Mouse (Mus musculus) heart, postnatal 0 days (tissue): ENCODE results near the gene H2-D1. TPM values are rescaled to one million over a fixed set of nuclear protein-coding genes. Genes with fewer than 3 reads are reported as not detected.
"Not testable (repeated sequence)": the region's sequence is repeated elsewhere in the genome, so short reads cannot be mapped to it uniquely, and the experiment has no call there.

ENCODE experiments used
- ATAC-seq: fragments of 200-750 bp; cut with Nextera tagmentation; 2 replicates; pipeline ENCODE4 v1.8.0; 2017; ENCODE audit warnings: low read depth, moderate number of reproducible peaks, moderate library complexity; ENCODE audit not compliant: insufficient read depth
- DNase-seq: peaks from one replicate; pipeline ENCODE4 v3.0.0-alpha.2; 2016; ENCODE audit warnings: low spot score
- H3K27ac ChIP-seq: fragments of 300-500 bp; sonication (generic); 2 replicates; pipeline ENCODE4 v1.5.1; 2014; ENCODE audit warnings: low read depth, mild to moderate bottlenecking
- H3K27me3 ChIP-seq: fragments of 300-500 bp; sonication (generic); 2 replicates; pipeline ENCODE4 v1.6.1; 2014; ENCODE audit warnings: low read length, mixed read lengths; ENCODE audit not compliant: control insufficient read depth, insufficient read depth
- H3K36me3 ChIP-seq: fragments of 300-500 bp; sonication (generic); replicated peaks from 2 replicates; pipeline ENCODE4 v1.6.1; 2014; ENCODE audit warnings: low read length, mixed read lengths; ENCODE audit not compliant: control insufficient read depth, insufficient read depth
- H3K4me1 ChIP-seq: fragments of 300-500 bp; sonication (generic); 2 replicates; pipeline ENCODE4 v1.6.1; 2014; ENCODE audit warnings: antibody characterized with exemption; ENCODE audit not compliant: control insufficient read depth, insufficient read depth
- H3K4me2 ChIP-seq: fragments of 300-500 bp; sonication (generic); 2 replicates; pipeline ENCODE4 v1.6.1; 2014; ENCODE audit warnings: low read depth, mild to moderate bottlenecking, low read length, moderate library complexity
- H3K4me3 ChIP-seq: fragments of 300-500 bp; sonication (generic); 2 replicates; pipeline ENCODE4 v1.5.1; 2014; ENCODE audit warnings: low read depth, low read length
- H3K9ac ChIP-seq: fragments of 300-500 bp; sonication (generic); replicated peaks from 2 replicates; pipeline ENCODE4 v1.6.1; 2014; ENCODE audit warnings: low read depth, low read length, mixed read lengths
- H3K9me3 ChIP-seq: fragments of 300-500 bp; sonication (generic); replicated peaks from 2 replicates; pipeline ENCODE4 v1.6.1; 2016; ENCODE audit warnings: low read length; ENCODE audit not compliant: control insufficient read depth
- CTCF ChIP-seq: IDR thresholded peaks from 2 replicates; pipeline ENCODE4 v1.5.1; 2016; ENCODE audit warnings: antibody characterized with exemption, control low read depth, low read depth
- EP300 ChIP-seq: IDR thresholded peaks from 2 replicates; pipeline ENCODE4 v1.6.1; 2016; ENCODE audit warnings: antibody characterized with exemption, low read depth
- WGBS: fragments of 180-500 bp; shearing (Covaris S2); extraction: QIAGEN DNeasy Blood & Tissue Kit; methylation state at CpG from one replicate; pipeline ENCODE4 v1.1.7; 2014; 5-methylcytosine and 5-hydroxymethylcytosine counted together
- microRNA-seq: library from miRNA; unstranded; fragments of <30 nt; microRNA quantifications from one replicate; pipeline ENCODE4, GENCODE M21; 2016
- polyA plus RNA-seq: library from polyadenylated mRNA; unstranded; fragments of >200 nt; fragmentation: Nextera tagmentation; extraction: Ambion mirVana; gene quantifications from 2 replicates; pipeline ENCODE4 v1.2.1, GENCODE M21; 2015
- total RNA-seq: library from RNA; depleted of rRNA; stranded (reverse); fragments of >200 nt; gene quantifications from 2 replicates; pipeline ENCODE4 v1.2.3, GENCODE M21; 2014; ENCODE audit warnings: low replicate concordance; rRNA removed

H2-D1 gene
- total and polyA plus RNA-seq, 2 experiments from 2014 or later: 104 to 113 TPM

GRCm38 (mm10) chr17:35303756-35304350 lies 41.3 kb downstream of the H2-D1 start:
- H3K27me3 ChIP-seq: no peaks in the 10 kb centered on the region
- no peaks in the 10 kb centered on the region for H3K36me3 ChIP-seq
- ATAC-seq: no peak
- no peaks in the 10 kb centered on the region for H3K9me3 ChIP-seq
- DNase-seq: no peak
- H3K27ac ChIP-seq: no peak overlapping the region
- no peak for TF ChIP-seq EP300
- TF ChIP-seq CTCF: no peak
- H3K4me1 ChIP-seq: no peaks in the 10 kb centered on the region
- WGBS: 82% methylated on average over 10 of the region's 10 CpGs
- no peak overlapping the region for H3K9ac ChIP-seq
- no peak overlapping the region for H3K4me3 ChIP-seq
- no peak overlapping the region for H3K4me2 ChIP-seq

- ATAC-seq (no peak), DNase-seq (no peak)
- Histone ChIP-seq H3K36me3 (no peaks in the 10 kb centered on the region), H3K27me3 (no peaks in the 10 kb centered on the region), H3K9me3 (no peaks in the 10 kb centered on the region), H3K4me2 (no peak overlapping the region), H3K4me3 (no peak overlapping the region), H3K27ac (no peak overlapping the region), H3K4me1 (no peaks in the 10 kb centered on the region), H3K9ac (no peak overlapping the region)
- 59% methylated on average over 6 of the region's 6 CpGs for WGBS
- TF ChIP-seq EP300 (no peak), CTCF (no peak)
Measured at GRCm38 (mm10) chr17:35304478-35304877, 41.9 kb downstream of the H2-D1 start.

- H3K9ac ChIP-seq, H3K4me2 ChIP-seq, H3K27me3 ChIP-seq, H3K36me3 ChIP-seq, H3K4me1 ChIP-seq, H3K27ac ChIP-seq, DNase-seq, H3K4me3 ChIP-seq, H3K9me3 ChIP-seq, ATAC-seq: not testable (repeated sequence)
- 83% methylated on average over 7 of the region's 8 CpGs for WGBS
Measured at GRCm38 (mm10) chr17:35304921-35305320, 42.4 kb downstream of the H2-D1 start.

Small RNA genes lying within 50 kb of the gene (microRNA-seq; reads per million reads assigned to microRNA genes)
- gene Mir6975 (2.5 reads per million, percentile 9 among the genes with 10 or more reads in this experiment), gene Mir8094 (not detected)

Other genes starting within 250 kb of the H2-D1 start
Only the 30 nearest of the 35 such genes appear.
- 97.1 and 114 TPM in 2 replicates for gene Ddah2, start 203.7 kb upstream of the H2-D1 start, total RNA-seq
- 128 and 130 TPM in 2 replicates for gene Ddah2, start 203.7 kb upstream of the H2-D1 start, polyA plus RNA-seq
- gene Ly6g6c, start 197.3 kb upstream of the H2-D1 start, total RNA-seq: not detected in 2 replicates
- not detected in 2 replicates for gene Ly6g6c, start 197.3 kb upstream of the H2-D1 start, polyA plus RNA-seq
- 0.15 TPM in 1 of 2 replicates, not detected in the other for gene Mpig6b, start 196.5 kb upstream of the H2-D1 start, total RNA-seq
- 0.15 and 0.16 TPM in 2 replicates for gene Mpig6b, start 196.5 kb upstream of the H2-D1 start, polyA plus RNA-seq
- gene Ly6g6e, start 185.8 kb upstream of the H2-D1 start, total RNA-seq: 1.6 TPM in 1 of 2 replicates, not detected in the other
- gene Ly6g6e, start 185.8 kb upstream of the H2-D1 start, polyA plus RNA-seq: 0.22 and 0.32 TPM in 2 replicates
- gene Ly6g6d, start 184.7 kb upstream of the H2-D1 start, total RNA-seq: 3.8 TPM in 1 of 2 replicates, not detected in the other
- gene Ly6g6d, start 184.7 kb upstream of the H2-D1 start, polyA plus RNA-seq: 3.0 and 3.3 TPM in 2 replicates
- not detected in 2 replicates for gene Ly6g6f, start 177.1 kb upstream of the H2-D1 start, total RNA-seq
- 0.10 TPM in 1 of 2 replicates, not detected in the other for gene Ly6g6f, start 177.1 kb upstream of the H2-D1 start, polyA plus RNA-seq
- gene Abhd16a, start 173.5 kb upstream of the H2-D1 start, total RNA-seq: 74.3 and 131 TPM in 2 replicates
- 73.2 and 74.1 TPM in 2 replicates for gene Abhd16a, start 173.5 kb upstream of the H2-D1 start, polyA plus RNA-seq
- gene Ly6g5c, start 154.5 kb upstream of the H2-D1 start, total RNA-seq: not detected in 2 replicates
- gene Ly6g5c, start 154.5 kb upstream of the H2-D1 start, polyA plus RNA-seq: 0.25 and 0.26 TPM in 2 replicates
- gene Ly6g5b, start 147.3 kb upstream of the H2-D1 start, total RNA-seq: 0.97 TPM in 1 of 2 replicates, not detected in the other
- 0.30 TPM in 1 of 2 replicates, not detected in the other for gene Ly6g5b, start 147.3 kb upstream of the H2-D1 start, polyA plus RNA-seq
- 4.2 and 24.1 TPM in 2 replicates for gene Gpank1, start 141.3 kb upstream of the H2-D1 start, total RNA-seq
- gene Gpank1, start 141.3 kb upstream of the H2-D1 start, polyA plus RNA-seq: 9.1 and 9.6 TPM in 2 replicates
- gene Csnk2b, start 140.7 kb upstream of the H2-D1 start, total RNA-seq: 239 and 244 TPM in 2 replicates
- gene Csnk2b, start 140.7 kb upstream of the H2-D1 start, polyA plus RNA-seq: 232 and 241 TPM in 2 replicates
- gene D17H6S53E, start 136.4 kb upstream of the H2-D1 start, total RNA-seq: 22.3 and 135 TPM in 2 replicates
- 16.4 and 17.3 TPM in 2 replicates for gene D17H6S53E, start 136.4 kb upstream of the H2-D1 start, polyA plus RNA-seq
- gene Apom, start 130.7 kb upstream of the H2-D1 start, total RNA-seq: not detected in 2 replicates
- 0.11 TPM in 2 replicates for gene Apom, start 130.7 kb upstream of the H2-D1 start, polyA plus RNA-seq
- 188 and 235 TPM in 2 replicates for gene Bag6, start 127.6 kb upstream of the H2-D1 start, total RNA-seq
- 35.6 and 37.7 TPM in 2 replicates for gene Bag6, start 127.6 kb upstream of the H2-D1 start, polyA plus RNA-seq
- gene Prrc2a, start 97.8 kb upstream of the H2-D1 start, total RNA-seq: 99.2 and 120 TPM in 2 replicates
- 56.6 and 60.7 TPM in 2 replicates for gene Prrc2a, start 97.8 kb upstream of the H2-D1 start, polyA plus RNA-seq
- gene Aif1, start 86.7 kb upstream of the H2-D1 start, total RNA-seq: 1.8 TPM in 1 of 2 replicates, not detected in the other
- gene Aif1, start 86.7 kb upstream of the H2-D1 start, polyA plus RNA-seq: 6.5 and 7.5 TPM in 2 replicates
- 6.6 and 52.7 TPM in 2 replicates for gene Lst1, start 74.3 kb upstream of the H2-D1 start, total RNA-seq
- gene Lst1, start 74.3 kb upstream of the H2-D1 start, polyA plus RNA-seq: 7.0 and 9.7 TPM in 2 replicates
- 0.27 and 1.0 TPM in 2 replicates for gene Ltb, start 68.3 kb upstream of the H2-D1 start, total RNA-seq
- gene Ltb, start 68.3 kb upstream of the H2-D1 start, polyA plus RNA-seq: 0.33 and 0.48 TPM in 2 replicates
- 0.53 TPM in 1 of 2 replicates, not detected in the other for gene Tnf, start 60.7 kb upstream of the H2-D1 start, total RNA-seq
- 0.12 and 0.21 TPM in 2 replicates for gene Tnf, start 60.7 kb upstream of the H2-D1 start, polyA plus RNA-seq
- gene Lta, start 57.4 kb upstream of the H2-D1 start, total RNA-seq: not detected in 2 replicates
- gene Lta, start 57.4 kb upstream of the H2-D1 start, polyA plus RNA-seq: not detected in 2 replicates
- gene Gm16181, start 41.9 kb upstream of the H2-D1 start, total RNA-seq: 0.93 TPM in 1 of 2 replicates, not detected in the other
- gene Gm16181, start 41.9 kb upstream of the H2-D1 start, polyA plus RNA-seq: 0.81 and 0.87 TPM in 2 replicates
- 3.2 and 3.7 TPM in 2 replicates for gene Atp6v1g2, start 29.1 kb upstream of the H2-D1 start, total RNA-seq
- gene Atp6v1g2, start 29.1 kb upstream of the H2-D1 start, polyA plus RNA-seq: 10.6 and 10.7 TPM in 2 replicates
- 14.3 and 33.4 TPM in 2 replicates for gene Nfkbil1, start 26.9 kb upstream of the H2-D1 start, total RNA-seq
- gene Nfkbil1, start 26.9 kb upstream of the H2-D1 start, polyA plus RNA-seq: 6.7 and 7.0 TPM in 2 replicates
- gene Ddx39b, start 21.0 kb upstream of the H2-D1 start, total RNA-seq: 148 and 162 TPM in 2 replicates
- gene Ddx39b, start 21.0 kb upstream of the H2-D1 start, polyA plus RNA-seq: 131 TPM in 2 replicates
- not detected in 2 replicates for gene H2-Q1, start 57.7 kb downstream of the H2-D1 start, total RNA-seq
- gene H2-Q1, start 57.7 kb downstream of the H2-D1 start, polyA plus RNA-seq: not detected in 2 replicates
- gene H2-Q2, start 79.5 kb downstream of the H2-D1 start, total RNA-seq: not detected in 2 replicates
- 0.14 and 0.22 TPM in 2 replicates for gene H2-Q2, start 79.5 kb downstream of the H2-D1 start, polyA plus RNA-seq
- 6.9 and 19.7 TPM in 2 replicates for gene H2-Q4, start 116.9 kb downstream of the H2-D1 start, total RNA-seq
- gene H2-Q4, start 116.9 kb downstream of the H2-D1 start, polyA plus RNA-seq: 2.2 and 2.8 TPM in 2 replicates
- gene H2-Q6, start 162.1 kb downstream of the H2-D1 start, total RNA-seq: 0.19 and 1.8 TPM in 2 replicates
- gene H2-Q6, start 162.1 kb downstream of the H2-D1 start, polyA plus RNA-seq: 0.26 TPM in 2 replicates
- not detected in 2 replicates for gene H2-Q7, start 176.4 kb downstream of the H2-D1 start, total RNA-seq
- 1.1 TPM in 2 replicates for gene H2-Q7, start 176.4 kb downstream of the H2-D1 start, polyA plus RNA-seq
- not detected in 2 replicates for gene H2-Q10, start 207.4 kb downstream of the H2-D1 start, total RNA-seq
- gene H2-Q10, start 207.4 kb downstream of the H2-D1 start, polyA plus RNA-seq: 0.10 and 0.11 TPM in 2 replicates